Mouse (Mus musculus): ENCODE measurements around the gene Scn3b. TPM values are rescaled to one million over a fixed set of nuclear protein-coding genes. Genes with fewer than 3 reads are reported as not detected.

Scn3b gene
- total and polyA plus RNA-seq, 2 experiments from 2014 or later = 109 to 159 TPM

GRCm38 (mm10) chr9:40268040-40268747 lies 823 bp upstream of the Scn3b start:
- Histone ChIP-seq H3K27ac (peak overlapping the region; percentile 81), H3K4me3 (ENCODE audit: low read length) (peak overlapping the region; percentile 56), H3K9me3 (ENCODE audit: low read length) (no peaks in the 10 kb centered on the region), H3K4me2 (ENCODE audit: low read depth, low read length) (peak overlapping the region; percentile 62), H3K36me3 (ENCODE audit: insufficient read depth, low read length) (no peaks in the 10 kb centered on the region), H3K27me3 (ENCODE audit: insufficient read depth, low read length) (no peaks in the 10 kb centered on the region), H3K4me1 (ENCODE audit: insufficient read depth, low read length) (peaks cover 17% of the 10 kb centered on the region; the same call in 1 of the 2 replicates), H3K9ac (replicated peaks; ENCODE audit: low read length) (peak overlapping the region; percentile 61; the same call in 1 of the 2 replicates)
- DNase-seq (ENCODE audit: low spot score) (peak; percentile 70), ATAC-seq (0 out of 2 replicates have a peak, but pooled peaks have one; percentile 1)
- TF ChIP-seq CTCF (IDR thresholded peaks at IDR 0.05; ENCODE audit: low read depth) = peak; percentile 38
- 6% methylated on average over 21 of the region's 21 CpGs for WGBS

GRCm38 (mm10) chr9:40268748-40269102 lies 292 bp upstream of the Scn3b start:
- no peak; the same call in 1 of the 2 replicates for ATAC-seq
- peaks cover 17% of the 10 kb centered on the region; the same call in 1 of the 2 replicates for H3K4me1 ChIP-seq (ENCODE audit: insufficient read depth, low read length)
- peak overlapping the region; percentile 81 for H3K27ac ChIP-seq
- H3K9me3 ChIP-seq (ENCODE audit: low read length) = no peaks in the 10 kb centered on the region
- 3% methylated on average over 4 of the region's 4 CpGs for WGBS
- no peaks in the 10 kb centered on the region for H3K36me3 ChIP-seq (ENCODE audit: insufficient read depth, low read length)
- no peaks in the 10 kb centered on the region for H3K27me3 ChIP-seq (ENCODE audit: insufficient read depth, low read length)
- no peak for TF ChIP-seq CTCF (IDR thresholded peaks at IDR 0.05; ENCODE audit: low read depth)
- DNase-seq (ENCODE audit: low spot score) = no peak
- peak overlapping the region; percentile 61 for H3K9ac ChIP-seq (replicated peaks; ENCODE audit: low read length)
- H3K4me2 ChIP-seq (ENCODE audit: low read depth, low read length) = peak overlapping the region; percentile 62
- peak overlapping the region; percentile 56 for H3K4me3 ChIP-seq (ENCODE audit: low read length)

DNA sequence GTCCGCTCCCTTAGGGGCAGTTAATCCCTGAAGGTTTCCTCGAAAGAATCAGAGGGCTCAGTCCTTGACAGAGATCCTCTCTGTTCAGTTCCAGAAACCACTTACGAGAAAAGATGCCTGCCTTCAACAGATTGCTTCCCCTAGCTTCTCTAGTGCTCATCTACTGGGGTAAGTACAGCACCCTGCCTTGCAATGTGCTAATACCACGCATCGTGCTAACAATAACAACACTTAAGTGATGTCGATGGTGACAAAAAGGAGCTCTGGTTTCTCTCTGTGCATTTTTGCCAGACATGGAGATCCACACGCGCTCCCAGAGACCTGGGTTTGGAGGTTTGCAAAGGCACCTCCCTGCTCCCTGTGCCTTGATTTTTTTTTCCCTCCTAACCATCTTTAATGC lies 863 bp downstream of the Scn3b start:
- DNase-seq (ENCODE audit: low spot score) = peak; percentile 30
- peak overlapping the region; percentile 61 for H3K9ac ChIP-seq (replicated peaks; ENCODE audit: low read length)
- peaks cover 17% of the 10 kb centered on the region; the same call in 1 of the 2 replicates for H3K4me1 ChIP-seq (ENCODE audit: insufficient read depth, low read length)
- no peaks in the 10 kb centered on the region for H3K27me3 ChIP-seq (ENCODE audit: insufficient read depth, low read length)
- H3K4me3 ChIP-seq (ENCODE audit: low read length) = peak overlapping the region; percentile 56
- 12% methylated on average over 8 of the region's 8 CpGs for WGBS
- no peaks in the 10 kb centered on the region for H3K36me3 ChIP-seq (ENCODE audit: insufficient read depth, low read length)
- no peaks in the 10 kb centered on the region for H3K9me3 ChIP-seq (ENCODE audit: low read length)
- peak overlapping the region; percentile 81 for H3K27ac ChIP-seq
- no peak for TF ChIP-seq CTCF (IDR thresholded peaks at IDR 0.05; ENCODE audit: low read depth)
- no peak for ATAC-seq
- peak overlapping the region; percentile 62 for H3K4me2 ChIP-seq (ENCODE audit: low read depth, low read length)

DNA sequence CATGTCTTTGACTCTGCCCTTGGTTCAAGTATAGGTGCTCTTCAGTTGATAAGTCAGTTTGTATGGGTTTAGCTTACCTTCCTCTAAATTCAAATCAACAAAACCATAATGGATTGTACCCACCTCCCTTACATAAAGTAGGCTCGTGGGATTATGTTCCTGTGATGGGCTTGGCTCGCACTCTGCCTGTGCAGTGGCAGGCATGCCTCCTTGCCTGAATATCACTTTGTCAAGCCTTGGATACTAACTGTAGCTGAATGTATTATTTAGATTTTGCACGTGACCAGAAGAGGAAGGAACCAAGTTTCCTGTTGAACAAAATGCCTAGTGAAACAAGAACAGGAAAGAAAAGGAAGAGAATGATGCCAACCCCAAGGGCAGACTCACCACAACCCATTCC lies 2.1 kb downstream of the Scn3b start:
- Histone ChIP-seq H3K9me3 (ENCODE audit: low read length) (no peaks in the 10 kb centered on the region), H3K9ac (replicated peaks; ENCODE audit: low read length) (peak overlapping the region; percentile 61; the same call in 1 of the 2 replicates), H3K4me3 (ENCODE audit: low read length) (peak overlapping the region; percentile 56), H3K27ac (no peak overlapping the region), H3K4me2 (ENCODE audit: low read depth, low read length) (peak overlapping the region; percentile 62), H3K27me3 (ENCODE audit: insufficient read depth, low read length) (no peaks in the 10 kb centered on the region), H3K36me3 (ENCODE audit: insufficient read depth, low read length) (no peaks in the 10 kb centered on the region), H3K4me1 (ENCODE audit: insufficient read depth, low read length) (peaks cover 17% of the 10 kb centered on the region; the same call in 1 of the 2 replicates)
- no peak for DNase-seq (ENCODE audit: low spot score)
- no peak for ATAC-seq
- TF ChIP-seq CTCF (IDR thresholded peaks at IDR 0.05; ENCODE audit: low read depth) = no peak
- WGBS = 38% methylated on average over 3 of the region's 3 CpGs

- Histone ChIP-seq H3K36me3 (ENCODE audit: insufficient read depth, low read length) (no peaks in the 10 kb centered on the region), H3K4me3 (ENCODE audit: low read length) (peak overlapping the region; percentile 56; the same call in 1 of the 2 replicates), H3K4me2 (ENCODE audit: low read depth, low read length) (peak overlapping the region; percentile 62), H3K27me3 (ENCODE audit: insufficient read depth, low read length) (no peaks in the 10 kb centered on the region), H3K9ac (replicated peaks; ENCODE audit: low read length) (no peak overlapping the region), H3K9me3 (ENCODE audit: low read length) (no peaks in the 10 kb centered on the region), H3K4me1 (ENCODE audit: insufficient read depth, low read length) (peaks cover 17% of the 10 kb centered on the region; the same call in 1 of the 2 replicates), H3K27ac (no peak overlapping the region)
- WGBS = 82% methylated on average over 7 of the region's 7 CpGs
- no peak for TF ChIP-seq CTCF (IDR thresholded peaks at IDR 0.05; ENCODE audit: low read depth)
- peak; percentile 18 for DNase-seq (ENCODE audit: low spot score)
- ATAC-seq = no peak
These were observed 3.8 kb downstream of the Scn3b start for GRCm38 (mm10) chr9:40272822-40273221.

DNA sequence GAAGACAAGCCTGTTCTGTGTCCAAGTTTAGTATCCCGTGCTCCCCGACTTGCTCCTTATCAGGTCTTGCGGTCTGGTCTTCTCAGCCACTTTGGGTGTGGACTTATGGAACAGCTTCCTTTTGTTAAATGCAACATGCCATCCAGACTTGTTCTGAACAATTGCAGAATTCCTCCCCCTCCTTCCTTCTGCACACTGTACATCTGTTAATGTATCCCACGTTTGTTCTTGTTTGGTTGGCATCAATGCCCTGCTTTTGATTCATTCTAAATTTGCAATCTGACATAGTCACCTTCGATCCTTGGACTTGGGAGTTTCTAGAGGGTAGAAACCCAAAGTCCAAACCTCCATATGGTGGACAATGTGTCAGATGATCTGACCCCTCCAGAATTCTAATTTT lies 6.9 kb downstream of the Scn3b start:
- H3K9ac ChIP-seq (replicated peaks; ENCODE audit: low read length) = no peak overlapping the region
- 95% methylated on average over 5 of the region's 5 CpGs for WGBS
- no peaks in the 10 kb centered on the region for H3K27me3 ChIP-seq (ENCODE audit: insufficient read depth, low read length)
- no peak for TF ChIP-seq CTCF (IDR thresholded peaks at IDR 0.05; ENCODE audit: low read depth)
- H3K4me2 ChIP-seq (ENCODE audit: low read depth, low read length) = no peak overlapping the region
- H3K4me1 ChIP-seq (ENCODE audit: insufficient read depth, low read length) = peaks cover 17% of the 10 kb centered on the region; the same call in 1 of the 2 replicates
- DNase-seq (ENCODE audit: low spot score) (no peak), ATAC-seq (no peak)
- H3K36me3 ChIP-seq (ENCODE audit: insufficient read depth, low read length) = no peaks in the 10 kb centered on the region; the same call in 1 of the 2 replicates
- no peak overlapping the region for H3K27ac ChIP-seq
- no peaks in the 10 kb centered on the region for H3K9me3 ChIP-seq (ENCODE audit: low read length)
- no peak overlapping the region for H3K4me3 ChIP-seq (ENCODE audit: low read length)

DNA sequence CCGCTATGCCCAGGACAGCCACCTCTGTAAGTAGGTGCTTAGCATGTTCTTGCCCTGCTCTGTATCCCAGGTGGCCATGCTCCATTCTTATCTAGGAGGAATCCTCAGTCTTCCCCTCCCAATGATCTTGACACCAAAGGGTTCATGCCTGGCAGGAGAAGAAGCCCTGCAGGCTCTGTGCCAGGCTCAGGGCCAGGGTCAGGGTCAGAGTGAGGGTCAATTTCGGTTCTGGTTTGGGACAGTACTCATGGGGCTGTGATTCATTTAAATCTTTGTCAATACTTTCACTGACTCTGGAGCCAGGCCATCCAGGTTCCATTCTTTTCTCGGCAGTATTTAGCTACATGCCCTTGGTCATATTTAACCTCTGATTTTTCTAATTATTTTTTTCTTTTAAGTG lies 8.7 kb downstream of the Scn3b start:
- ATAC-seq (no peak), DNase-seq (ENCODE audit: low spot score) (no peak)
- H3K4me1 ChIP-seq (ENCODE audit: insufficient read depth, low read length) = 0 out of 2 replicates have a peak, but pooled peaks cover 2% of the 10 kb centered on the region
- no peak overlapping the region for H3K4me3 ChIP-seq (ENCODE audit: low read length)
- H3K27ac ChIP-seq = no peak overlapping the region
- H3K27me3 ChIP-seq (ENCODE audit: insufficient read depth, low read length) = no peaks in the 10 kb centered on the region
- 84% methylated on average over 3 of the region's 3 CpGs for WGBS
- TF ChIP-seq CTCF (IDR thresholded peaks at IDR 0.05; ENCODE audit: low read depth) = no peak
- H3K9ac ChIP-seq (replicated peaks; ENCODE audit: low read length) = no peak overlapping the region
- H3K9me3 ChIP-seq (ENCODE audit: low read length) = no peaks in the 10 kb centered on the region
- H3K4me2 ChIP-seq (ENCODE audit: low read depth, low read length) = no peak overlapping the region
- no peaks in the 10 kb centered on the region; the same call in 1 of the 2 replicates for H3K36me3 ChIP-seq (ENCODE audit: insufficient read depth, low read length)

Measured in hindbrain, postnatal 0 days (tissue).